Mouse (Mus musculus) kidney, embryonic 16.5 days (tissue): ENCODE data around the gene Pnpla1. TPM values are rescaled to one million over a fixed set of nuclear protein-coding genes. Genes with fewer than 3 reads are reported as not detected.

Experiments used
- ATAC-seq: fragments of 200-750 bp; cut with Nextera tagmentation; 2 replicates; pipeline ENCODE4 v1.8.0; 2017; ENCODE audit warnings: moderate TSS enrichment; ENCODE audit not compliant: low FRiP score, low TSS enrichment
- H3K27ac ChIP-seq: fragments of 300-500 bp; sonication (generic); 2 replicates; pipeline ENCODE4 v1.5.1; 2014; ENCODE audit warnings: low read length
- H3K27me3 ChIP-seq: fragments of 300-500 bp; sonication (generic); 2 replicates; pipeline ENCODE4 v1.6.1; 2014; ENCODE audit warnings: low read length, control low read depth, mixed read lengths; ENCODE audit not compliant: insufficient read depth
- H3K36me3 ChIP-seq: fragments of 300-500 bp; sonication (generic); 2 replicates; pipeline ENCODE4 v1.6.1; 2014; ENCODE audit warnings: low read length, control low read depth, mixed read lengths; ENCODE audit not compliant: insufficient read depth
- H3K4me1 ChIP-seq: fragments of 300-500 bp; sonication (generic); 2 replicates; pipeline ENCODE4 v1.6.1; 2014; ENCODE audit warnings: low read length, control low read depth, mixed read lengths; ENCODE audit not compliant: insufficient read depth
- H3K4me2 ChIP-seq: fragments of 300-500 bp; sonication (generic); replicated peaks from 2 replicates; pipeline ENCODE4 v1.6.1; 2014; ENCODE audit warnings: low read depth, low read length
- H3K4me3 ChIP-seq: fragments of 300-500 bp; sonication (generic); 2 replicates; pipeline ENCODE4 v1.5.1; 2014; ENCODE audit warnings: mild to moderate bottlenecking, low read length
- H3K9ac ChIP-seq: fragments of 300-500 bp; sonication (generic); replicated peaks from 2 replicates; pipeline ENCODE4 v1.6.1; 2014; ENCODE audit warnings: low read length
- H3K9me3 ChIP-seq: fragments of 300-500 bp; sonication (generic); 2 replicates; pipeline ENCODE4 v1.6.1; 2016; ENCODE audit warnings: low read length, control low read depth
- WGBS: fragments of 180-500 bp; shearing (Covaris S2); extraction: QIAGEN DNeasy Blood & Tissue Kit; methylation state at CpG from one replicate; pipeline ENCODE4 v1.1.7; 2014; 5-methylcytosine and 5-hydroxymethylcytosine counted together
- polyA plus RNA-seq: library from polyadenylated mRNA; unstranded; fragments of >200 nt; fragmentation: Nextera tagmentation; extraction: Ambion mirVana; gene quantifications from 2 replicates; pipeline ENCODE4 v1.2.1, GENCODE M21; 2015

Pnpla1 gene
- polyA plus RNA-seq, 1 experiment from 2014 or later, result not detected

DNA sequence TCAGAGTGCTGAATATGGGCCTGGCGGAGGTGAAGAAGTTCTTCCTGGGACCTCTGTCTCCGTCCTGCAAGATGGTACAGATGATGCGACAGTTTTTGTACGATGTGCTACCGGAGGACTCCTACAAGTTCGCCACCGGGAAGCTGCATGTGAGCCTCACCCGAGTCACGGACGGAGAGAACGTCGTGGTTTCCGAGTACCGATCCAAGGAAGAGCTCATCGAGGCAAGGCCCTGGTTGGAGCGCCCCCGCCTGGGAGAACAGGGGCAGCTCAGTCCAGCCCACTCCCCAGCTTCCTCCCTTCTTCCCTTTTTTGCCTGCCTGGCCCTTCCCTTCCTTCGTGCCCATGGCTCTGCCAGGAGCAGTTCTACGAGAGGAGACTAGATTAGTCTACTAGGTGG, 18.6 kb downstream of the Pnpla1 start:
- peak overlapping the region; percentile 19 for H3K4me2 ChIP-seq
- WGBS, result 15% methylated on average over 19 of the region's 19 CpGs
- ATAC-seq, result no peak
- H3K9ac ChIP-seq, result no peak overlapping the region
- no peaks in the 10 kb centered on the region for H3K36me3 ChIP-seq
- no peak overlapping the region for H3K27ac ChIP-seq
- H3K9me3 ChIP-seq, result no peaks in the 10 kb centered on the region
- H3K4me1 ChIP-seq, result no peaks in the 10 kb centered on the region
- H3K27me3 ChIP-seq, result no peaks in the 10 kb centered on the region
- H3K4me3 ChIP-seq, result no peak overlapping the region

GRCm38 (mm10) chr17:28879931-28880391, 21.8 kb downstream of the Pnpla1 start:
- Histone ChIP-seq H3K9me3 (no peaks in the 10 kb centered on the region), H3K36me3 (no peaks in the 10 kb centered on the region), H3K4me2 (peak overlapping the region; percentile 31), H3K27ac (no peak overlapping the region), H3K9ac (peak overlapping the region; percentile 22; the same call in 1 of the 2 replicates), H3K27me3 (no peaks in the 10 kb centered on the region), H3K4me1 (no peaks in the 10 kb centered on the region), H3K4me3 (no peak overlapping the region)
- peak; percentile 17; the same call in 1 of the 2 replicates for ATAC-seq
- WGBS, result 7% methylated on average over 18 of the region's 18 CpGs

GRCm38 (mm10) chr17:28882316-28882715, 24.1 kb downstream of the Pnpla1 start:
- Histone ChIP-seq H3K4me2 (peak overlapping the region; percentile 7), H3K4me3 (no peak overlapping the region), H3K36me3 (no peaks in the 10 kb centered on the region), H3K9me3 (no peaks in the 10 kb centered on the region), H3K4me1 (no peaks in the 10 kb centered on the region), H3K27ac (no peak overlapping the region), H3K9ac (no peak overlapping the region), H3K27me3 (no peaks in the 10 kb centered on the region)
- no peak for ATAC-seq
- 2% methylated on average over 12 of the region's 12 CpGs for WGBS

DNA sequence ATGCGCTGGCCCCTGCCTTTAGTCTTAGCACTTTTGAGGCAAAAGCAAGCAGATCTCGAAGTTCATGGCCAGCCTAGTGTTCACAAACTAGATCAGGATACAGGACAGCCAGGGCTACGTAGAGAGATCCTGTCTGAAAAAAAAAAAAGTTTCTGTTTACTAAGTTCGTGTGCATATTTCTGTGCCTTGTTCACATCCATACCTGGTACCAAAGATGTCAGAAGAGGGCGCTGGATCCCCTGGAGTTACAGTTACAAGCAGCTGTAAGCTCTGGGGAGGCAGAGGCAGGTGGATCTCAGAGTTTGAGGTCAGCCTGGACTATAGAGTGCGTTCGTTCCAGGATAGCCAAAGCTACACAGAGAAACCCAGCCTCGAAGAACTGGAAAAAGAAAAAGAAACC, 24.6 kb downstream of the Pnpla1 start:
- Histone ChIP-seq H3K36me3 (no peaks in the 10 kb centered on the region), H3K27ac (no peak overlapping the region), H3K4me1 (no peaks in the 10 kb centered on the region), H3K27me3 (no peaks in the 10 kb centered on the region), H3K4me2 (no peak overlapping the region), H3K4me3 (no peak overlapping the region), H3K9ac (no peak overlapping the region), H3K9me3 (no peaks in the 10 kb centered on the region)
- no peak for ATAC-seq
- WGBS, result 52% methylated on average over 8 of the region's 8 CpGs

GRCm38 (mm10) chr17:28883941-28884516, 25.8 kb downstream of the Pnpla1 start:
- no peak for ATAC-seq
- Histone ChIP-seq H3K9ac (no peak overlapping the region), H3K4me1 (no peaks in the 10 kb centered on the region), H3K4me2 (no peak overlapping the region), H3K9me3 (peaks cover 10% of the 10 kb centered on the region; the same call in 1 of the 2 replicates), H3K4me3 (no peak overlapping the region), H3K27ac (no peak overlapping the region), H3K27me3 (no peaks in the 10 kb centered on the region), H3K36me3 (no peaks in the 10 kb centered on the region)
- WGBS, result 67% methylated on average over 10 of the region's 10 CpGs

GRCm38 (mm10) chr17:28885231-28885630, 27.0 kb downstream of the Pnpla1 start:
- WGBS, result 88% methylated on average over 8 of the region's 8 CpGs
- H3K4me2 ChIP-seq, result no peak overlapping the region
- no peak overlapping the region for H3K27ac ChIP-seq

DNA sequence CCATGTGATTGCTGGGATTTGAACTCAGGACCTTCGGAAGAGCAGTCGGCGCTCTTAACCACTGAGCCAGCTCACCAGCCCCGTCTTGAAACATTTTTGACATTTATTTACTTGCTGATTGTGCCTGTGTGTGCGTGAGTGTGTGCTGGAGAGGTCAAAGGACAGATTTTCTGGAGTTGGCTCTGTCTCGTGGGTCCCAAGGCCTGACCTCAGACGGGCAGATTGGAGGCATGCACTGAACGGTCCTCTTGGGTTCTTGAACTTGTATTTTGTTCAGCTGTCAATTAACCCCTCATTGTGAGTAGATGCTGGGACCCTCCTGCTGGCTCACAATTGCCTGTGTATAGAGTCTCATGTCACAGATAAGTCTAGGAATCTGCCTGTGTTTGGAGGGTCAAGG, 28.1 kb downstream of the Pnpla1 start:
- H3K36me3 ChIP-seq, result no peaks in the 10 kb centered on the region
- no peak overlapping the region for H3K4me2 ChIP-seq
- H3K9ac ChIP-seq, result no peak overlapping the region
- H3K4me1 ChIP-seq, result no peaks in the 10 kb centered on the region
- H3K9me3 ChIP-seq, result peaks cover 10% of the 10 kb centered on the region; the same call in 1 of the 2 replicates
- no peaks in the 10 kb centered on the region for H3K27me3 ChIP-seq
- 76% methylated on average over 8 of the region's 8 CpGs for WGBS
- no peak for ATAC-seq
- H3K27ac ChIP-seq, result no peak overlapping the region
- no peak overlapping the region for H3K4me3 ChIP-seq

More at GRCm38 (mm10) chr17:28885231-28885630, 27.0 kb downstream of the Pnpla1 start:
- H3K36me3 ChIP-seq, result no peaks in the 10 kb centered on the region
- H3K27me3 ChIP-seq, result no peaks in the 10 kb centered on the region
- H3K4me3 ChIP-seq, result no peak overlapping the region
- no peak for ATAC-seq
- peaks cover 10% of the 10 kb centered on the region; the same call in 1 of the 2 replicates for H3K9me3 ChIP-seq
- no peaks in the 10 kb centered on the region for H3K4me1 ChIP-seq
- H3K9ac ChIP-seq, result no peak overlapping the region

DNA sequence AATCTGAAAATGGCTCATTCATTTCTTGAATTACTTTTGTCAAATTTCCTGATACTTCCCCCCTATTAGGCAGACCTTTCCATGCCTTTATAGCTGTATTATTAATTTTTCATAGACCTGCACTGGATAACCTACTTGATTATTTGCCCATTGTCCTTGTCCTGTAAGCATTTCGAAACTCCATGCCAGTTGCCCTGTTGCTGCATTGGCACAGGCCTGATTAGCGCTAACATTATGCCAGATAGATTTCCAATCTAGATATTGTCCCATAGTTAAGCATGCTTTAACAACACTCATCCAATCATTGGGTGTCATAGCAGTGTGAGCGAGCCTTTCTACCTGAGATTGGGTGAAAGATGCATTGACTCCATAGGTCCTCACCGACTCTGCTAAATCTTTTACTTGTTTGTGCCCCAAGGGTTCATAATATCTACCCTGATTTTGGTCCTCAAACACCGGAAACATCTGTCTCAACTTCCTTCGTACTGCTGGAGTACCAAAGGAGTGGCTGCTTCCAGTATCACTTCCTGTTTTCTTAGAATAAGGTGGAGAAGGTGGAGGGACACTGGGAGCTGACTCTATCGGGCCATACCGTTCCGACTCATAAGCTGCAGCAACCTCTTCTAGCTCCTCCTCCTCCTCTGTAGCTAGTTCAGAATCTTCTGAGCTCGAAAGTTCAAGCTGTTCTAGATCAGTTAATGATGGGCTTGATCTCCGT, 36.0 kb downstream of the Pnpla1 start:
- Histone ChIP-seq H3K27me3 (no peaks in the 10 kb centered on the region), H3K27ac (no peak overlapping the region), H3K4me1 (no peaks in the 10 kb centered on the region), H3K4me3 (no peak overlapping the region), H3K9ac (no peak overlapping the region), H3K4me2 (no peak overlapping the region), H3K9me3 (peaks cover 3% of the 10 kb centered on the region; the same call in 1 of the 2 replicates), H3K36me3 (no peaks in the 10 kb centered on the region)
- no peak for ATAC-seq
- 80% methylated on average over 11 of the region's 11 CpGs for whole genome bisulfite sequencing

DNA sequence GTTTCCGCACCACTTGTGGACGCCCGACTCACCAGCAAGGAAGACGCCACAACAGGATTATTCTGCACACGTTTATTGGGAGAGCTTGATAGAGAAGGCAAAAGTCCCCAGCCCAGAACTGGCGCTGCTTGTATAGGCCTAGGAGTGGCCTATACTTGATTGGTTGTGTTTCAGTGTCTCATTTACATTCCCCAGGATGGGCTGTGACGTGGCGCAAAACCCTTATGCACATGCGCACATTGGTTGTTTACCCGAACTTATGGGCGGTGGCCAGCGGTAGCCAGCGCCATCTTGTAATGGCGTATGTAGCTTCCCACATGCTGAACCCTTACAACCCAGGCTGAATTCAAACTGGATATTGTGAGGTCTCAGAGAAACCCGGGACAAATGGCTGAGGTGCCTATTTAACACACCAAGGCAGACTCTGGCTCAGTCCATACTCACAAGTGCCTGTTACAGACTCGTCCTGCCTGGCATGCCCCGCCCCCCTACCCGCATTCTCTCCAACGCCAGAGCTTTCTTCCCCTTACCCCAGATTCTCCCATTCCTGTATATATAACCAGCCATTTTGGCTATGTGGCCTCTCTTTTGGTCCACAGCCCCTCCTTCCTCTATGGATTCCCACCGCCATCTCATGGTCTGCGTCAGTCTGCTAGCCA, 37.1 kb downstream of the Pnpla1 start:
- H3K27me3 ChIP-seq, result no peaks in the 10 kb centered on the region
- H3K4me1 ChIP-seq, result no peaks in the 10 kb centered on the region
- WGBS, result 95% methylated on average over 21 of the region's 21 CpGs
- H3K9ac ChIP-seq, result no peak overlapping the region
- peaks cover 3% of the 10 kb centered on the region; the same call in 1 of the 2 replicates for H3K9me3 ChIP-seq
- no peak overlapping the region for H3K4me2 ChIP-seq
- no peak for ATAC-seq
- H3K4me3 ChIP-seq, result no peak overlapping the region
- H3K36me3 ChIP-seq, result no peaks in the 10 kb centered on the region
- H3K27ac ChIP-seq, result no peak overlapping the region
